Mouse (Mus musculus) leukemia stem cell, adult 10-12 weeks (primary cell): ENCODE data around the gene Rbm12b1. TPM values are rescaled to one million over a fixed set of nuclear protein-coding genes. Genes with fewer than 3 reads are reported as not detected.

Experiments
- polyA plus RNA-seq: library from polyadenylated mRNA; stranded (reverse); fragments of >175 nt; gene quantifications from 2 replicates; pipeline ENCODE4 v1.2.3, GENCODE M21; 2012; ENCODE audit warnings: low replicate concordance

The Rbm12b1 gene
- polyA plus RNA-seq, result 1.1 and 13.8 TPM in 2 replicates

DNA sequence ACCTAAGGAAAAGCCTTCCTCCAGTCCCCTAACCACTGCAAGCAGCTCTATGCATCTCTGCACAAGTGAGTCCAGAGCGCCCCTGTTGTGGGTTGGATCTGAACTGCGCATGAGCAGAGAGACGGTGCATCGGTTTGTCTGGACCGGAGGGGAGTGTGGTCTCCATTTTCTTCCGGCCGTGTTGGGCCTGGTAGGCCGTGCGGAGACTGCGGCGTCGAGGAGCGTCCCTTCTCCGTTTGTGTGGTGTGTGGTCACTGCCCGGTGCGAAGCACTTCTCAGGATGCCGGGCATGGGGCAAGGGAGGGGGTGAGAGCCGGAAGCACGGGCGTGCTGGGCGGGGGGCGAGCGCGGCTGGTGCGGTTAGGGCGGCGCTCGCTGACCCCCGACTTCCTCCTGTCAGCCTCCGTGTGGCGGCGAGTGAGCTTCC is at the start of gene Rbm12b1:
Rbm12b1 (plus strand) TSS at position 124 of the 427 bp plus-strand sequence.

DNA sequence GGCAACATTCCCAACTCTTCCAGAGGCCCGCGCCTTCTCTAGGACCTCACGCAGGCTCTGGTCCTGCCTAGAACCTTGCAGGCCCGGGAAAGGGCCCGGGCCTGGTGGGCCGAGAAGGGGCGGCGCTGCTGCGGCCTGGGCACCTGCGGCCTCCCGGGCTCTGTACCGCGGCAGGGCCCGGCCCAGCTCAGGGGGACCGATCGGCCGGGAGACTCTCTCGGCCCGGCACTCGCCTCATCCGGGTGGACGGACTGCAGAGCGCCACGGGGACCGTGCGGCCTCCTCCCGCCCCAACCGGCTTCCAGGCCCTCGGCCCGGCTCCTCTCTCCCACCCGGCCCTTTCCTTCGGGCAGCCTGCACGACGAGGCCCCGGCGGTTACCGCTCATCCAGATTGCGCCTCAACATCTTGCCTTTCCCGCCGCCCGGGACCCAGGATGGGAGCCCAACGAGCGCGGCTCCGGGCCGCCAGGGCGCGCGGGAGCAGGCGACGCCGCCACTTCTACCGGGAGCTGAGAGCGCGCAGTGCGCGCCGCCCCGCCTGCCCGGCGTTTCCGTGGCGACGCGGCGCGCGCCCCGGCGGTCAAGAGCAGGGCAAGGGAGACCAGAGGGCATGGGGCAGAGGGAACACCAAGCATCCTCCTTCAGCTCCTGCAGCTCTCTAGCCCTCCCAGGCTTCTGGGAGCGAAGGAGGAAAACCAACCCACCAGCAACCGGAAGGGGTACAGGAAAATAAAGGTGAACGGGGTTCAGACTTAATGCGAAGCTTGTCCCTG is 31.4 kb downstream of the Rbm12b1 start, which contains the start of gene Fam92a:
Fam92a (minus strand) TSS at position 698 of the 774 bp plus-strand sequence.

Other genes starting within 250 kb of the Rbm12b1 start
- gene Gm10604, start 159.0 kb upstream of the Rbm12b1 start, polyA plus RNA-seq, result not detected in 2 replicates
- 0.17 and 1.6 TPM in 2 replicates for gene Rbm12b2, start 50.8 kb upstream of the Rbm12b1 start, polyA plus RNA-seq
- gene Fam92a, start 31.8 kb downstream of the Rbm12b1 start, polyA plus RNA-seq, result 7.4 and 10.5 TPM in 2 replicates